Mouse (Mus musculus) thymus, adult 2 months (tissue): ENCODE results near the gene Guca2a.

Experiments used
- CTCF ChIP-seq: fragments of 200-500 bp; IDR thresholded peaks from 2 replicates; pipeline ENCODE4 v1.5.1; 2012; ENCODE audit warnings: mild to moderate bottlenecking, control low read depth, low read length, moderate library complexity, borderline replicate concordance; ENCODE audit not compliant: control insufficient read depth, poor library complexity, insufficient read depth; ENCODE audit errors: extremely low read depth
- POLR2A ChIP-seq: fragments of 200-500 bp; IDR thresholded peaks from 2 replicates; pipeline ENCODE4 v1.6.1; 2012; ENCODE audit warnings: mild to moderate bottlenecking, low read length, control low read depth, moderate library complexity; ENCODE audit not compliant: control insufficient read depth, poor library complexity, insufficient read depth; ENCODE audit errors: extremely low read depth

GRCm38 (mm10) chr4:119670736-119671135, 33.2 kb downstream of the Guca2a start:
- no peak for TF ChIP-seq CTCF
- TF ChIP-seq POLR2A, result no peak
